11 mouse cellular contexts compared by ENCODE assay signal in the genomic region with DNA sequence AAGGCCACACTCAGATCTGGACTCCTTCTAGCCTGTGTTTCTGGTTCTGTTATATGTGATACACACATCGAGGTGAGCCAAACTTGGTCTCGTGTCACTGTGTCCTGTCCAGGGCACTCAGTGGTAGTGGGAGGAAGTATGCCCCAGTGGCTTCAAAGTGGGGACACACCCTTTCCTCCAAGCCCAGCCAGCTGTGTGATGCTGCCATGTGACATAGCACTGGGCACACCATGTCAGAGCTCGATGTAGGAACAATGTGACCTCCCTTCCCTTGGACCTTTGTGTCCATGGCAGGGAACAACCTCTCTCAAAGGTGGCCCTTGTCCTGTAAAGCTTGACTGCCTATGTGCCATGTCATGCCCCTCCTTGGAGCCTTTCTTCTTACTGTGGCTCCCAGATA. TPM values are rescaled to one million over a fixed set of nuclear protein-coding genes. Genes with fewer than 3 reads are reported as not detected.
DNase-seq lines count a peak whose midpoint lies in the region; ATAC-seq and TF ChIP-seq lines count a peak whose summit lies in the region.
"Had no signal": no experiment of that assay in that cellular context is flagged by ENCODE, and none has a peak within 500 bp of the region (broad histone marks: within the 10 kb centered on the region; RNA-seq: fewer than 3 reads in every experiment).

No protein-coding gene starts in this region.

- no peaks in the 10 kb centered on the region for H3K27me3 ChIP-seq in kidney, adult 2 months (replicated peaks; ENCODE audit: control insufficient read depth, insufficient read depth, low read length)
- H3K27me3 ChIP-seq in kidney, embryonic 15.5 days, result no peaks in the 10 kb centered on the region
- H3K27me3 ChIP-seq in CH12.LX (replicated peaks), result no peaks in the 10 kb centered on the region
- no peaks in the 10 kb centered on the region for H3K27me3 ChIP-seq in thymus, adult 2 months (ENCODE audit: control insufficient read depth, insufficient read depth, low read length)

- H3K9ac ChIP-seq in kidney, embryonic 15.5 days, result no peak overlapping the region
- no peak overlapping the region for H3K9ac ChIP-seq in CH12.LX (ENCODE audit: insufficient read depth, low read depth)

- in situ Hi-C loops in CH12.LX (cut with MboI; ENCODE audit: low pct_ligation_motif_present, low pct_unique_long_range_greater_than_20kb, low sequenced_read_pairs), result loop anchor here (25.0 kb wide), 1 partner anchor 138 kb away; no protein-coding TSS in a partner anchor

- no peak for TF ChIP-seq POLR2A in kidney, adult 2 months (IDR thresholded peaks at IDR 0.05; ENCODE audit: low read depth, low read length)
- TF ChIP-seq POLR2A in CH12.LX (IDR thresholded peaks at IDR 0.05; ENCODE audit: low read depth, low read length), result no peak
- TF ChIP-seq POLR2A in thymus, adult 2 months (IDR thresholded peaks at IDR 0.05; ENCODE audit: control insufficient read depth, extremely low read depth, insufficient read depth, low read length, poor library complexity), result no peak

- no peaks in the 10 kb centered on the region for H3K36me3 ChIP-seq in kidney, adult 2 months (ENCODE audit: control insufficient read depth, insufficient read depth, low read length)
- H3K36me3 ChIP-seq in kidney, embryonic 15.5 days, result no peaks in the 10 kb centered on the region
- H3K36me3 ChIP-seq in CH12.LX (replicated peaks in 1 of 2; ENCODE audit: control insufficient read depth in 1 of 2, insufficient read depth in 1 of 2, low read length in 1 of 2), result no peaks in the 10 kb centered on the region
- H3K36me3 ChIP-seq in thymus, adult 2 months (ENCODE audit: control insufficient read depth, insufficient read depth, low read length), result no peaks in the 10 kb centered on the region
- H3K36me3 ChIP-seq: midbrain, embryonic 10.5 days had no signal

- no peak for TF ChIP-seq RAD21 in CH12.LX (IDR thresholded peaks at IDR 0.05; ENCODE audit: low read depth, low read length)

- H3K4me2 ChIP-seq in kidney, embryonic 15.5 days, result no peak overlapping the region
- no peak overlapping the region for H3K4me2 ChIP-seq in CH12.LX (ENCODE audit: insufficient read depth, low read depth, poor library complexity, severe bottlenecking)

- H3K27ac ChIP-seq in kidney, adult 2 months (ENCODE audit: insufficient read depth, low read depth, low read length), result no peak overlapping the region
- H3K27ac ChIP-seq in kidney, embryonic 15.5 days, result no peak overlapping the region
- H3K27ac ChIP-seq in CH12.LX (ENCODE audit: insufficient read depth, low read depth), result no peak overlapping the region
- no peak overlapping the region for H3K27ac ChIP-seq in thymus, adult 2 months (ENCODE audit: control insufficient read depth, insufficient read depth, low read length)
- H3K27ac ChIP-seq: midbrain, embryonic 10.5 days had no signal

- 44% methylated on average over 3 of the region's 3 CpGs for WGBS in kidney, adult 2 months
- WGBS in kidney, embryonic 15.5 days, result 66% methylated on average over 3 of the region's 3 CpGs
- WGBS in thymus, adult 2 months, result 19% methylated on average over 3 of the region's 3 CpGs

- ATAC-seq in kidney, embryonic 15.5 days (replicated peaks; ENCODE audit: low FRiP score), result no peak; the same call in 1 of the 2 replicates
- ATAC-seq in erythroid progenitor cell, adult 5-6 weeks (replicated peaks; ENCODE audit: low FRiP score, poor library complexity, severe bottlenecking), result no peak
- ATAC-seq: hindbrain, embryonic 16.5 days had no signal

- no peak for TF ChIP-seq CTCF in kidney, adult 2 months (conservative IDR thresholded peaks at IDR 0.05; ENCODE audit: insufficient read depth, insufficient read length, low read depth, low read length)
- TF ChIP-seq CTCF in CH12.LX (conservative IDR thresholded peaks at IDR 0.05 in 1 of 2, IDR thresholded peaks at IDR 0.05 in 1 of 2; ENCODE audit: low read depth in 2 of 2, low read length in 2 of 2), result no peak
- TF ChIP-seq CTCF in thymus, adult 2 months (IDR thresholded peaks at IDR 0.05; ENCODE audit: borderline replicate concordance, control insufficient read depth, extremely low read depth, insufficient read depth, low read length, poor library complexity), result no peak

- dilution Hi-C loops in CH12.LX (cut with MboI; ENCODE audit: extremely low pct_ligation_motif_present, extremely low pct_unique_long_range_greater_than_20kb, low sequenced_read_pairs), result no loop called here

- TF ChIP-seq EP300 in CH12.LX (IDR thresholded peaks at IDR 0.05; ENCODE audit: low read length), result no peak

- H3K4me1 ChIP-seq in kidney, adult 2 months (ENCODE audit: control insufficient read depth, insufficient read depth, low read length), result peaks cover 15% of the 10 kb centered on the region; the same call in 1 of the 2 replicates
- H3K4me1 ChIP-seq in kidney, embryonic 15.5 days, result peaks cover 11% of the 10 kb centered on the region; the same call in 1 of the 2 replicates
- H3K4me1 ChIP-seq in CH12.LX (ENCODE audit: control insufficient read depth in 1 of 2, insufficient read depth in 2 of 2), result peaks cover 4 to 10% of the 10 kb centered on the region in 2 experiments; a peak in 3 of 4 replicates
- no peaks in the 10 kb centered on the region for H3K4me1 ChIP-seq in thymus, adult 2 months (replicated peaks; ENCODE audit: control insufficient read depth, insufficient read depth, low read length)

- H3K4me3 ChIP-seq in kidney, adult 2 months (ENCODE audit: insufficient read depth, low read depth, low read length), result no peak overlapping the region
- H3K4me3 ChIP-seq in kidney, embryonic 15.5 days (replicated peaks), result no peak overlapping the region
- no peak overlapping the region for H3K4me3 ChIP-seq in CH12.LX (replicated peaks in 1 of 3; ENCODE audit: low read depth in 2 of 3, low read length in 2 of 3, poor library complexity in 1 of 3)
- H3K4me3 ChIP-seq in thymus, adult 2 months (ENCODE audit: control insufficient read depth, insufficient read depth, low read length), result no peak overlapping the region
- H3K4me3 ChIP-seq: midbrain, embryonic 10.5 days had no signal

- DNase-seq in kidney, adult 2 months, result peak; percentile 62
- peak; percentile 22 for DNase-seq in A20 (ENCODE audit: low read depth, low spot score)
- DNase-seq in CH12.LX (ENCODE audit: extremely low read depth), result no peak
- DNase-seq in lung, postnatal 10 days, result peak; percentile 31
- DNase-seq in right cerebral cortex, adult 2 months (ENCODE audit: low spot score in 2 of 2), result no peak
- DNase-seq in thymus, adult 2 months, result no peak

- no peaks in the 10 kb centered on the region for H3K9me3 ChIP-seq in kidney, embryonic 15.5 days (replicated peaks)
- no peaks in the 10 kb centered on the region for H3K9me3 ChIP-seq in CH12.LX (replicated peaks; ENCODE audit: low read length)
- H3K9me3 ChIP-seq: midbrain, embryonic 10.5 days had no signal

- no peaks in the 10 kb centered on the region for H3K79me2 ChIP-seq in CH12.LX (replicated peaks; ENCODE audit: control insufficient read depth, extremely low read depth, insufficient read depth, poor library complexity, severe bottlenecking)

TF ChIP-seq in CH12.LX, 34 proteins besides CTCF, POLR2A, EP300 and RAD21:
- TF ChIP-seq HCFC1 (IDR thresholded peaks at IDR 0.05; ENCODE audit: low read depth, low read length) (no peak), KAT2A (IDR thresholded peaks at IDR 0.05; ENCODE audit: insufficient replicate concordance, low read length) (no peak), MAZ (IDR thresholded peaks at IDR 0.05; ENCODE audit: low read depth, low read length) (no peak), MAX (IDR thresholded peaks at IDR 0.05; ENCODE audit: low read length) (0 out of 2 replicates have a peak, but pooled peaks have one; percentile 19)

RNA-seq across cellular contexts. Expression of gene Calml3, which starts 54.5 kb away (rescaled TPM):
- 1.7 and 2.5 TPM in 2 replicates for polyA plus RNA-seq in kidney, adult 2 months (2012; rRNA removed)
- polyA plus RNA-seq in kidney, embryonic 15.5 days (2015; fragmentation: Nextera tagmentation; extraction: Ambion mirVana), result 0.45 and 0.74 TPM in 2 replicates
- not detected in 2 replicates for total RNA-seq in CH12.LX (2012; rRNA removed)
- not detected in 2 replicates for total RNA-seq in CH12.LX (2014; rRNA removed)
- polyA plus RNA-seq in CH12.LX (2012; ENCODE audit: insufficient read length, low read depth), result not detected in 2 replicates
- polyA plus RNA-seq in thymus, adult 2 months (2012; rRNA removed), result 3.5 and 4.9 TPM in 2 replicates
- total RNA-seq in erythroid progenitor cell, adult 5-6 weeks (2015; ENCODE audit: low replicate concordance), result not detected in 2 replicates
- total RNA-seq in erythroid progenitor cell, adult 5-6 weeks (2017; ENCODE audit: low replicate concordance), result not detected in 2 replicates
- total RNA-seq: left cerebral cortex, postnatal 10 days had no signal
- polyA plus RNA-seq: hindbrain, embryonic 16.5 days; midbrain, embryonic 10.5 days had no signal

Comparison
In these comparisons a context has a peak if more than half of its experiments do, and no peak if none do; other contexts are left out.
1. DNase-seq: peak in kidney, adult 2 months (single experiment), A20 (single experiment) and lung, postnatal 10 days (single experiment); none in CH12.LX (single experiment), right cerebral cortex, adult 2 months (0 of 2) and thymus, adult 2 months (single experiment).